Mouse (Mus musculus): ENCODE measurements around the gene Mucl3. TPM values are rescaled to one million over a fixed set of nuclear protein-coding genes. Genes with fewer than 3 reads are reported as not detected.

The Mucl3 gene
- total and polyA plus RNA-seq, 3 experiments = 0.11 to 1.3 (median 0.34) TPM

DNA sequence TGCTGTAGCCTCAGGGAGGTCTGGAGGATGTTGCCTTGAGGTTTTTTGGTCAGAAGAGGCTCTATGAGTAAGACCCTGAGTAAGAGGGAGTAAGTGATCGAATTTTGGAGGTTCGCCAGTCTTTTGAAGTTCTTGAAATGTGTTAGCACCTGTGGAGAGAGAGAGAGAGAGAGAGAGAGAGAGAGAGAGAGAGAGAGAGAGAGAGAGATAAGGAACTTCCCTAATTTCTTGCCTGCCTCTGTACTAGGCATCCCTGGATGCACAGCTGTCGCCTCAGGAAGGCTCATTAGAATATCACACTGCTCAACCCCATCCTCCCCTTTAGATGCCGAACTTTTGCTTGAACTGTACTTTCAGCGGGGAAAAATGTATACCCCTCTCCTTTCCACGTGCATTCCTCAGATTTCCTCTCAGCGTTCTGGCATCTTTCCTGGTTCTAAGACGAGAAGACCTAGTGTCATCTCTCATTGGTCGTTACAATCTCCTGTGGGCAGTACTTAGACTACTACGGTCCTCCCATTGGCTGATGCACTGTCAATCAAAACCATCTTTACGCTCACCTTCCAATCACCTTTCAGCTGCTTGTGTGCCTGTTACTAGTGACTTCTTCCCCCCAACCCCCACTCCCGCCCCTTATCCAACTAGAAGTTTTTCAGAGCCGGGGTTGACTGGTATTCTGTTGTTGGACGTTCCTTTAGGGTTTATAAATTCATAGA, 4.9 kb downstream of the Mucl3 start (continued):
- no peak for TF ChIP-seq NRF1 (IDR thresholded peaks at IDR 0.05; ENCODE audit: low read depth, low read length)

DNA sequence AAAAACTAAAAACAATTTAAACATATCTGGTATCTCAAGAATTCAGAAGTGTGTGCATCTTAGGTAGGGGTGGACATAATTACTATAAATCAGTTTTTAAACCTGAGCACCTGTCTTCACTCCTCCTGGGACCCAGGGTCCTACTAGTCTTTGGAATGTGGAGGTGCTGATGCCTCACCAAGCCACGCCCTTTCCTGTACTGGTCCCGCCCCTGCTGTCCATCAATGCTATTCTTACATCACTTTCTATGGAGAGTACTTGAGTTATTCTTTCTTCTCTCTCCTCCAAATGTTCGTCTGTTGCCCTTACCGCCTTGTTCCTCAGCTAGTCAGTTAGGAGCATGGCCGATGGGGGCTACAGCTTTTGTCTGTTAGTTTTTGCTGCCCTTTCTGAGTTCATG, 7.1 kb downstream of the Mucl3 start:
- peak overlapping the region; percentile 99; the same call in 1 of the 2 replicates for H3K4me2 ChIP-seq (ENCODE audit: insufficient read depth, low read depth, poor library complexity, severe bottlenecking)
- no peaks in the 10 kb centered on the region for H3K79me2 ChIP-seq (replicated peaks; ENCODE audit: control insufficient read depth, extremely low read depth, insufficient read depth, poor library complexity, severe bottlenecking)
- in situ Hi-C loops (cut with MboI; ENCODE audit: low pct_ligation_motif_present, low pct_unique_long_range_greater_than_20kb, low sequenced_read_pairs) = no loop called here
- no peak overlapping the region for H3K27ac ChIP-seq (ENCODE audit: insufficient read depth, low read depth)
- TF ChIP-seq IRF4 (IDR thresholded peaks at IDR 0.05; ENCODE audit: low read depth, low read length) (no peak), CTCF (conservative IDR thresholded peaks at IDR 0.05 in 1 of 2, IDR thresholded peaks at IDR 0.05 in 1 of 2; ENCODE audit: low read depth in 2 of 2, low read length in 2 of 2) (no peak), UBTF (IDR thresholded peaks at IDR 0.05; ENCODE audit: low read depth, low read length) (no peak), USF2 (conservative IDR thresholded peaks at IDR 0.05; ENCODE audit: low read depth, low read length) (no peak), EP300 (IDR thresholded peaks at IDR 0.05; ENCODE audit: low read length) (no peak), CHD1 (IDR thresholded peaks at IDR 0.05; ENCODE audit: low read depth, low read length) (no peak), NRF1 (IDR thresholded peaks at IDR 0.05; ENCODE audit: low read depth, low read length) (no peak), HCFC1 (IDR thresholded peaks at IDR 0.05; ENCODE audit: low read depth, low read length) (no peak), ETS1 (conservative IDR thresholded peaks at IDR 0.05; ENCODE audit: low read depth, low read length) (no peak), NELFE (IDR thresholded peaks at IDR 0.05; ENCODE audit: low read depth, low read length) (0 out of 2 replicates have a peak, but pooled peaks have one; percentile 25), POLR2A (IDR thresholded peaks at IDR 0.05; ENCODE audit: low read depth, low read length) (peak; percentile 45), JUND (conservative IDR thresholded peaks at IDR 0.05; ENCODE audit: low read depth, low read length) (no peak), CHD2 (IDR thresholded peaks at IDR 0.05; ENCODE audit: low read length) (no peak), ZNF384 (IDR thresholded peaks at IDR 0.05; ENCODE audit: low read depth, low read length) (no peak), POLR2AphosphoS2 (IDR thresholded peaks at IDR 0.05; ENCODE audit: low read depth, low read length) (no peak), GABPA (IDR thresholded peaks at IDR 0.05; ENCODE audit: insufficient replicate concordance, low read depth, low read length) (no peak), MAX (IDR thresholded peaks at IDR 0.05; ENCODE audit: low read length) (no peak)
- dilution Hi-C loops (cut with MboI; ENCODE audit: extremely low pct_ligation_motif_present, extremely low pct_unique_long_range_greater_than_20kb, low sequenced_read_pairs) = no loop called here
- DNase-seq (ENCODE audit: extremely low read depth) = peak; percentile 67
- peaks cover 7 to 14% of the 10 kb centered on the region in 2 experiments for H3K4me1 ChIP-seq (ENCODE audit: control insufficient read depth in 1 of 2, insufficient read depth in 2 of 2)
- H3K27me3 ChIP-seq (replicated peaks) = peaks cover 30% of the 10 kb centered on the region
- H3K9ac ChIP-seq (ENCODE audit: insufficient read depth, low read depth) = no peak overlapping the region; the same call in 1 of the 2 replicates
- no peaks in the 10 kb centered on the region for H3K9me3 ChIP-seq (replicated peaks; ENCODE audit: low read length)
- no peak overlapping the region for H3K4me3 ChIP-seq (replicated peaks in 1 of 3; ENCODE audit: low read depth in 2 of 3, low read length in 2 of 3, poor library complexity in 1 of 3)
- no peaks in the 10 kb centered on the region for H3K36me3 ChIP-seq (replicated peaks in 1 of 2; ENCODE audit: control insufficient read depth in 1 of 2, insufficient read depth in 1 of 2, low read length in 1 of 2)

DNA sequence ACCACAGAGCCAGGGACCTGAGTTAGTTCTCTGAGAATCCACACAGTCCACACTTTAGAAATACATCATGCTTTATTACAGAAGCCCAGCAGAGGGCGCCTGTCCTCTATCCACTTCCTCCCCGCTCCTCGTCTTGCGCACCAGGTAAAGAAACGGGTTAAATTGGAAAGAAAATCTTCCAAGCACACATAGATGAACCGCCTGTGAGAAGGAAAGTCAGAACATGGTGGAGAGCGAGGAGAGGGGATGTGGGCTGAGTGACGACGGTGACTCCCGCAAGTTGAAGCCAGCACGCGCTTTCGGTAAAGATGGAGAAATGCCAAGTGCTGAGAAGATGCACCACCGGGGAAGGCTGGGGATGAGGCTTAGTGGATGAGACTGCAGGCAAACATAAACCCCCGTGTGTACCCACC, 7.8 kb downstream of the Mucl3 start:
- dilution Hi-C loops (cut with MboI; ENCODE audit: extremely low pct_ligation_motif_present, extremely low pct_unique_long_range_greater_than_20kb, low sequenced_read_pairs) = no loop called here
- H3K79me2 ChIP-seq (replicated peaks; ENCODE audit: control insufficient read depth, extremely low read depth, insufficient read depth, poor library complexity, severe bottlenecking) = no peaks in the 10 kb centered on the region
- peaks cover 7 to 11% of the 10 kb centered on the region in 2 experiments for H3K4me1 ChIP-seq (ENCODE audit: control insufficient read depth in 1 of 2, insufficient read depth in 2 of 2)
- H3K9ac ChIP-seq (ENCODE audit: insufficient read depth, low read depth) = peak overlapping the region; percentile 22
- peaks cover 32% of the 10 kb centered on the region for H3K27me3 ChIP-seq (replicated peaks)
- peak; percentile 80 for DNase-seq (ENCODE audit: extremely low read depth)
- in situ Hi-C loops (cut with MboI; ENCODE audit: low pct_ligation_motif_present, low pct_unique_long_range_greater_than_20kb, low sequenced_read_pairs) = no loop called here
- no peaks in the 10 kb centered on the region for H3K9me3 ChIP-seq (replicated peaks; ENCODE audit: low read length)
- no peak overlapping the region for H3K27ac ChIP-seq (ENCODE audit: insufficient read depth, low read depth)
- peak overlapping the region; percentile 99 for H3K4me2 ChIP-seq (ENCODE audit: insufficient read depth, low read depth, poor library complexity, severe bottlenecking)
- TF ChIP-seq GABPA (IDR thresholded peaks at IDR 0.05; ENCODE audit: insufficient replicate concordance, low read depth, low read length) (no peak), JUND (conservative IDR thresholded peaks at IDR 0.05; ENCODE audit: low read depth, low read length) (no peak), MEF2A (IDR thresholded peaks at IDR 0.05; ENCODE audit: borderline replicate concordance, low read depth, low read length) (no peak), ELF1 (IDR thresholded peaks at IDR 0.05; ENCODE audit: low read depth, low read length) (peak; percentile 42; the same call in 1 of the 2 replicates), SIN3A (IDR thresholded peaks at IDR 0.05; ENCODE audit: low read length) (no peak), UBTF (IDR thresholded peaks at IDR 0.05; ENCODE audit: low read depth, low read length) (no peak), RAD21 (IDR thresholded peaks at IDR 0.05; ENCODE audit: low read depth, low read length) (peak; percentile 62), KAT2A (IDR thresholded peaks at IDR 0.05; ENCODE audit: insufficient replicate concordance, low read length) (no peak), SMC3 (IDR thresholded peaks at IDR 0.05; ENCODE audit: low read depth, low read length) (peak; percentile 69), CTCF (conservative IDR thresholded peaks at IDR 0.05 in 1 of 2, IDR thresholded peaks at IDR 0.05 in 1 of 2; ENCODE audit: low read depth in 2 of 2, low read length in 2 of 2) (peak; percentile 61 to 82), MAX (IDR thresholded peaks at IDR 0.05; ENCODE audit: low read length) (no peak), IRF4 (IDR thresholded peaks at IDR 0.05; ENCODE audit: low read depth, low read length) (no peak), MYC (IDR thresholded peaks at IDR 0.05; ENCODE audit: low read depth, low read length) (peak; percentile 66; the same call in 1 of the 2 replicates)
- H3K36me3 ChIP-seq (replicated peaks in 1 of 2; ENCODE audit: control insufficient read depth in 1 of 2, insufficient read depth in 1 of 2, low read length in 1 of 2) = no peaks in the 10 kb centered on the region
- H3K4me3 ChIP-seq (replicated peaks in 1 of 3; ENCODE audit: low read depth in 2 of 3, low read length in 2 of 3, poor library complexity in 1 of 3) = peak overlapping the region; percentile 39 to 61 (median 45)
